Mouse (Mus musculus): ENCODE measurements around the gene Jam2. TPM values are rescaled to one million over a fixed set of nuclear protein-coding genes. Genes with fewer than 3 reads are reported as not detected.

Gene Jam2
- not detected in 2 replicates for polyA plus RNA-seq (2012)

DNA sequence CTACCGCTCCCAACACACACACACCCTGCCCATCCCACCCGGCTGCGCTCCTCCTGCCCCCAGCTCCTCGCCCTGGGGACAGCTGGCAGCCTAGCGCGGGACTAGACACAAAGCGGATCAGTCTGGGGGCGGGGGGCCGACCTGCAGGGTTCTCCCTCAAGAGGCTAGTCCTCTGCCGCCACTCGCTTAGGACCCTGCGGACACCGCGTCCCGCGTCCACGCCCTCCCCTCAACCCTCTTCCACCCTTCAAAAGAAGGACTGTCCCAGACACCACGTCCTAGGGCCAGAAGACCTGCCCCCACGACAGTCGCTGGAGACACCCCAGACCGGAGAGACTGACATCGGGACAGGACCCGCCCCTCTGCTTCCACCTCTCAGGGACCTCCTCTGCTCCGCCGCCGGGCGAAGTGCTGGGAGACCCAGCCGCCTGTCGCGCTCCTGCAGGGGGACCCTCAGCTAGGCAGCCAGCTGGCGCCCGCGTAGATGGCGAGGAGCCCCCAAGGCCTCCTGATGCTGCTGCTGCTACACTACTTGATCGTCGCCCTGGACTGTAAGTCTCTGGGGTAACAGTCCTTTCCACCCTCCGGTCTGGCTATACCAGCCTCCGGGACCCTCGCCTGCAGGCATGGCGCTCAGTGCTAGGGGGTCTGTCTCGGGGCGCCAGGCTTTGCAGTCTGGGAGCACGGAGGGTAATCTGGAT lies at the start of gene Jam2:
Jam2 (plus strand) TSS at position 121 of the 701 bp plus-strand sequence.
- TF ChIP-seq GATA1 (IDR thresholded peaks at IDR 0.05; ENCODE audit: low read length) = no peak

DNA sequence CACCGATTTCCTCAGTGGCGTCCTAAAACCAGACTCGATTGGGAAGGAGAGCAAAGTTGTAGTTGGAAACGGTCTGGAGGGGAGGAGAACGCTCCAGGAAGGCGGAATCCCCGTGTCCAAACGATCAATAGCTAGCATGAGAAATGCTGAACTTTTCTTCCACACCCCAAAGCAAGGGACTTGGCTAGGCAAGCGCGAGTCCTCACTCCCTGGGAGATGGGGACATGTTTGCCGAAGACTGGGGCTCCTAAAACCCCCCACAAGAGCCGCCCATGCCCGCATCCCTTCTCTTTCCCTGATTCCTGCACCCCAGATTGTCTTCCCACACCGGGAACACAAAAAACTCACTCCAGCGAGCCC lies 39.1 kb upstream of the Jam2 start:
- no peak for TF ChIP-seq GATA1 (IDR thresholded peaks at IDR 0.05; ENCODE audit: low read length)

DNA sequence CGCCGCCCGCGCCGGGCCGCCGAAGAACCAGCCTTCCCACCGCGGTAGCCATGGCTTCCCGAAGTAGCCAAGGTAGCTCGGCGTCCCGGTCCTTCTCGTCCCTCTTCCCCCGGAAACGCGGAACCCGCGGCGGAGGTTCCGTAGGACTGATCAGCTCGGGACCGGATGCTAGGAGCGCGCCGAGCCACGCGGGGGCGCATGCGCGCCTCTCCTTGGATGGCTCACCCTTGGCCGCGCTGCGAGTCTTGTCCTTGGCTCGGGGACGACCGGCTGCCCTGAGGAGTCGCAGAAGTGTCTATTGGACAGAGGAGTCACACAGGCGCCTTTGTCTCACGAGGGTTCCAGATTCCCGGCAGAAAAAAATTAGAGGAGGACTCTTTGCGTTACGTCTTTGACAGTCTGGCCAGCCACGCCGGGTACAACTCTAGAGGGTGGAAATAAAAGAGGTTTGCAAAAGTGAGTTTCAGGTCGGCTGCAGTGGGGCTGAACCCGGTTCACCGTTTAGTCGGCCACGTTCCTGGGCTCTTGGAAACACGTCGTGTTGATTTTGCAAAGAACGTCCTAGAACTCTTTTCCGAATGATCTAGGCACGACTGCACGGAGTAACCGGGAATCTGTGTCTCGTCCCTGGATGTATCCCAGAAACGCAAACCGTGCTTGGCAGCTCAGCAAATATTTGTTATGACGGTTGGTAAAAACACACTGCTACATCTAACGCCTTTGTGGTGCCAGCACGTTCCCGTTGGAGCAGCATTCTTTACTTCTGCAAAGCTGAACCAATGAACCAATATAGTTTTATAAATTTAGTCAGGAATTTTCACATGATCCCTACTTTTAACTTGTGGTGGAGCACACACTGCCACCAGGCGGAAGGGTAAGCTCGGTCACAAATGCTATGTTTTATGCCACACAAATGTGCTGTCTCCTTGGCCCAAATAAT lies 38.5 kb upstream of the Jam2 start, which contains the start of gene Mrpl39:
Mrpl39 (minus strand) TSS at position 577 of the 940 bp plus-strand sequence.
- TF ChIP-seq GATA1 (IDR thresholded peaks at IDR 0.05; ENCODE audit: low read length) = no peak

DNA sequence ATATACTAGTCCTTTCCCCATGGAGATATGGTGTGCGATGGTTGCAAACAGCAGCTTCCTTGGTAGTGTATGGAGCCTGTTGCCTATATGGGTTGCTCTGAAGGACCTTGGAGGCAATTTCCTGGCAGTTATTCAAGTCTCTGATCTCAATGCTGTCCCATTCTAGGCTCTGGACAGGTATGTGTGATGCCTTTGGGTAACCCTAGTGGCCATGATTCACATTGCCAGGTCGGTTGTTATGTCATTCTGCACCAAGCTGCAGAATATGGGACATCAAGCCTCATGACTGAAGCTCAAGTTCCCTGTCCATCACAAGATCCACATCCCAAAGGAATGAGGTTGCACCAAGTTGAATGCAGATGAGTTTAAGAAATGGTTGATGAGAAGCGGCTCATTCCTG lies 36.6 kb upstream of the Jam2 start:
- no peak for TF ChIP-seq GATA1 (IDR thresholded peaks at IDR 0.05; ENCODE audit: low read length)

DNA sequence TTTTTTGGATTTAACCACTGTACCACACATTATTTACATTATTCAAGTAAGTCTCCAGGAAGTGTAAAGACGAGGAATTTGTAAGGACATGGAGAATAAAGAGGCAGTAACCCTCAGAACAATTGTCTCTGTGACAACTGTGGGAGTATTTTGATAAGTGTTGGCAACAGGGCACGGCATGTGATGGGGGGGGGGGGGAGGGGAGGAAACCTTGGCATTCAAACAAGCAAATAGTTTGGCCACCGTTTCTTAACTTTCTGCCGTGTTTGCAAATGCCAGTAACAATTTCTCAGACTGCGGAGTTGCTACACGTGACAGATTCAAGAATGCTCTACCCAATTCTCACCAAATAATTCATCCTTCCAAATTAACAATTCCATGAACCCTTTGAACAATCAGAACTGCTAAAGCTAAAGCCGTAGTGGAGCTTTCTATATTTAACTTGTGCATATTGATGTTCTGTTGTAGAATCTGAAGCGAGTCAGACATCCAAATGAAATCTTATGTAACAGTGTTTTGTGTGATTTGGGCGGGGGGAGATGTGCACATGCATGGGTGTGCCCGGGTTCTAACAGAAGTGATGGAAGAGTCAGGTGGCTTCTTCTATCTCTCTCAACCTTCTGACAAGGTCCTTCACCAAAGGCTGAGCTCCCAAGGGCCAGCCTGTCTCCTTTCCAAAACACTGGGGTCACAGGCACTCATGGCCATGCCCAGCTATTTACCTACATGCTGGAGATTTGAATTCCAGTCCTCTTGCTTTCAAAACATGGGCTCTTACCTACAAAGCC lies 29.0 kb upstream of the Jam2 start:
- TF ChIP-seq GATA1 (IDR thresholded peaks at IDR 0.05; ENCODE audit: low read length) = no peak

DNA sequence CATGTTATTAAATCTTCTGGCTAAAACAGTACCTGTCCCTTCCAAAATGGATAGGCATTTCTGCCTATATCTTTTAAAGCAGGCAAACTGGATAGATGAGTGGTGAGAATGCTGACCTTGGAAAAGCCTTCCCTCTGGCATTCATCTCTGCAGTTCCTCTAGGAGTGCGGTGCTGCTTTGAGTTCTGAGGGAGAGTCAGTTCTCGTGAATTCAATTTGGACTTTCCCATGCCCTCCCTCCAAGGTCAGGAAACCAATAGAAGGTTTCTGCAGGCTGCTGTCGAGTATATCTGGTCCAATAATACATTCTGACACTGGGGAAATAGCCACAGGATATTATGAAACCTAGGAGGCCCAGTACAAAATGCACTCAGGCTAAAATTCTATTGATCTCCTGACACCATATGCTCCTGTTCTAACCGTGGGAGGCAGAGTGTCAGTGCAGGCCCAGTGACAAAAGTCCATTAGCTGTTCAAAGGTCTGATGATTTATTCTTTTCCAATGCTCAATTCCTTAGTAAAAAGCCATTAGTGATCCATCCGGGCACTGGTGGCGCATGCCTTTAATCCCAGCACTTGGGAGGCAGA lies 28.1 kb upstream of the Jam2 start:
- no peak for TF ChIP-seq GATA1 (IDR thresholded peaks at IDR 0.05; ENCODE audit: low read length)

DNA sequence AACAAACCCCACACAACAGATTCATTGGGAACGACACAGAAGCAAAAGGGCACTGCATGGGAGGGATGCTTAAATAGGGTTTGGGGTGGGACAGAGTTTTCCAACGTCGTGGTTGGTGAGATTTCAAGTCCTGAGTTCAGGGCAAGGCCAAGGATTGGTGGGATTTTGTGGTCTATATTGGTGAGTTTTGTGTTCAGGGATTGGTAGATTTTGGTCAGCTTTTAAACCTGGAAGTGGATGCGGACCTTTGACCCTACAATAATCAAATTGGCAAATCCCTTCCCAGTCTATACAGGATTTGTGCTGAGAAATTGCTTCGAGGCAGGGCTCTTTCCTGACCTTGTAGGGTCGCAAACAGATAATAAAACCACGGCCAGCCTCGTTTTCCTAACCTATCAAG lies 6.0 kb upstream of the Jam2 start:
- TF ChIP-seq GATA1 (IDR thresholded peaks at IDR 0.05; ENCODE audit: low read length) = no peak

DNA sequence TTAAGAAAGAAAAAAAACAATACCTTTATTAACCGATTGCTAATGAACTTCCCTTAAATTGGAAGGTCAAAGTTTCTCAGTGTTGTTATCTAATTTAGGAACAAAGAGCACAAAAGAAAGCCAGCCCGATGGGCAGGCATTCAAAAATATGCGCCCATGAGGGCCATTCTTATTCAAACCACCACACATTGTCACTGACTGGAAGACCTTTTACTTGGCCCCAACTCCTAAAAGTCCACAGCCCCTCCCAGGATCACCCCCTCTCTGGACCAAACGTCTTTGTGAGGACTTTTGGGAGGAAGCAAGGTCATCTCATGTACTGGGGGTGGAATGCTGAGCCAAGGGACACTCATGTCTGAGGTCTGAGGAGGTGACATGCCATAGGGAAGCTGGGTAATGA lies 4.7 kb upstream of the Jam2 start:
- TF ChIP-seq GATA1 (IDR thresholded peaks at IDR 0.05; ENCODE audit: low read length) = no peak

DNA sequence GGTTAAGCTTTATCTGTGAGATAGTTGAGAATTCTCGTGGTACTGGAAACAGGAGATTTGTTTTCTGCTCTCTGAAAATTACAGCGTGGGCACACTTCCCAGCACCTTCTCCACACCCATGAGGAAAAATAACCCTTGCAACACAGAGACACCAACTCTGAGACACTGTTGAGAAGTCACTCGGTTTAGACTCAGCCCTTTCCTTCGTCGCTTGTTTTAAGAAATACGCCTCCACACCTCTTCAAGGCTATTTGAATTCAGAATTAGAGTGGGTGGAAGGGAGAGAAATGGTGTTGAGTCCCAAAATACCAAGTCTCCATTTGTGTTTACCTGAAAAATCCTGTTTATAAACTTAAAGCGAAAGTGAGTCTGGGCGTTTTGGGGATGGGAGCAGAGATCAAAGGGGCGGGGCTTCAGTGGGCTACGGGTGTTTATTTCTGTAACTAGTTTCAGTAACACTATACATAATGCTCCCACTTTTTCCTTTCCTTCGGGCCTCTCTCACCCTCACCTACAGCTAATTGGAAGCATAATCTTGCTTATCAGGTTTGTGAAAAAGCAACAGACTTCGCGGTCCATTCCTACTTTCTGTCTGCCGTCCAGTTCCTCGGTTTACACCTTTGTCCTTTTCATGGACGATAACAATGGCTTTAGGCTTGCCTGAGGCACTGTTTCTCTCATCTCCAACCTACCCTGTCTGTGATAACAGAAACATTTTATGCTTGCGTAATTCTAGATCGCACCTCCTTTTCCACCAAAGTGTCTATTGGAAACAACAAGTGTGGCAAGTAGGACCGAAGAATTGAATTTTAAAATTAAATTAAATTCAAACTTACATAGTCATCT lies 4.1 kb upstream of the Jam2 start:
- TF ChIP-seq GATA1 (IDR thresholded peaks at IDR 0.05; ENCODE audit: low read length) = no peak

DNA sequence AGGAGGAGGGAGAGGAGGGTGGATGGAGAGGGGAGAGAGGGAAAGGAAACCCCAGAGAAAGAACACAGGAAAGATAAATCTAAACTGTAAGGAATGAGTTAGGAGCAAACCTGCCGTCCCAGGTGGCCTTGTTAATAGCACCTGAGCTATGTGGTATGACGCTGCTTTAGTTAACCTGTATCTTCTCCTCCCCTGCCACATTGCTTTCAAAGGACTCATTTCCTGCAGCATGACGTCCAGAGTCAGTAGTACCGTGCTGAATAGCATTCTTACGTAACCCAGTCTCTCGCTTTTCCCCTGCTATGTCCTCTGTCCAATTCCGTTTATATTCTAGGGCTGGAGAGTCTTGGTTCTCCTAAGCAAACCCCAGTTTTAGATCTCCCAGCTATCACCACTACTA lies 3.0 kb upstream of the Jam2 start:
- no peak for TF ChIP-seq GATA1 (IDR thresholded peaks at IDR 0.05; ENCODE audit: low read length)

DNA sequence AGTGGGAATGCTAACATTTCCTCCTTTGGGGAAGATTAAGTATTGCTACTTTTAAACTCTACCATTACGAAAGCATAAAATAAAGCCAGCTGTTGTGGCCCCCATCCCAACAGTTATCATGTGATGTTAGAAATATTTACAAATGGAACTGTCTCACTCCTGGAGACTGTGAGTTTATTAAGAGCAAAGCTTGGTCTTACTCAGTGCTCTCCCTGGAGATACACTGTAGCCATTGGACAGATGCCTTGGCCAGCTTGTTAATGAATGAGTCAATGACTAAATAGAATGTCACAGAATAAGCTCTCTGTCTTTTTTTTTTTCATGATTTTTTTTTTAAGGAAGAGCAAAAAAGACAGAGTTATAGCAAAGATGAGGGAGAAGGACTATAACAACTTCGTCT lies 2.5 kb upstream of the Jam2 start:
- no peak for TF ChIP-seq GATA1 (IDR thresholded peaks at IDR 0.05; ENCODE audit: low read length)

DNA sequence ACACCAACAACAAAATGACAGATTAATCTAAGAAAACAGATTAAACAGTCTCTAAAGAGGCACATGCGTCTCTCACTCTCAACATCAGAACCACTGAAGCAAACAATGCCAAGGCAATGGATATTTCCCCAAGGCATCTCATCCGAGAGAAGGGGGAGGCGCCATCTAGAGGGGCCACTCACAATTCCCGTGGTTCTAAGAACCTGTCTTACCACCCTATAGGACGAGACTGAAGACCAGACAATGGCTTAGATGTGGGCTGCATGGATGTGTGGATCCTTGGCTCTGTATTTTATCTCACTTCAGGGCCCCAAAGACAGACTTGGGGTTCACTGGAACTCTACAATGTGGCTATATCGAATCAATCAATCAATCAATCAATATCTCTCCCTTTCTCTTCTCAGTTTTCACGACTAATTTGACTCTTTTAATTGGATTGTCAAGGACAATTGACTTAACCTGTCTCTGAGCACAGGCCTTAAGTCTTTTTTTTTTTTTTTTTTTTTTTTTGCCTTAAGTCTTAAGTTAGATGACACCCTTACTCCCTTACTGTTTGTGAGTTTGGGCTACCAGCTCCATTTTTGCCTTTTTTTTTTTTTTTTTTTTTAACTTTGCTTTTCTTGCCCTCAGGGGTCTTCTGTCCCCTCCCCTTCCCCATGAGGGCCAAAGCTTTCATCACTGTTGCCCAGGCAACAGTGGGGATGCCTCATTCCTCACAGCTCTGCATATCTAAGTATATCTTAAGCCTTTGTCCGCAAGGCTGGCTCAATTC lies 1.2 kb upstream of the Jam2 start:
- TF ChIP-seq GATA1 (IDR thresholded peaks at IDR 0.05; ENCODE audit: low read length) = no peak

DNA sequence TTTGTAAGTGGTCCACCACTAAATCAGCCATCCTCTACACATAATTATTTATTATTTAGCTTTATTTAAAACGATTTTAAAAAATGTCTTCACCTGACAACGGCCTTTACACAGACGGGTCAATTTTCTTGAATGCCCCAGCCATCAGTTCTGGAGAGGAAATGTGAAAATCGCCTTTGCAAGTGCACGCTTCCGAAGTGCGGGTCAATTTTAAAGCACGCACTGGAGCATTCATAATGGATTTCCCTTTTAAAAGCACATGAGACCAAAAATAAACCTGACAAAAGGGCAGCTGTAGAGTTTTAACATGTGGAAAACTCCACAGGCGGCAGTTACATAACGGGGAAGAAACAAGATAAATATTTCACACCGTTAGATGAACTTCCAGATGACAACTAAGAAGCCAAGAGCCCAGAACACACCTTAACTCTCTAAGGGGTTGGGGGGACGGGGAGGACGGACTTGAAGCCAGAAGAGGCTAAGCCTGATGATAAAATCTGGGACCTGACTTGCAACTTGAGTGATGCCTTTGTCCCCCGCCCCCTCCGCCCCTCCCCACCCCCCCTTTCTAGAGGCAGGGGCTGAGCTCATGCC lies 558 bp upstream of the Jam2 start:
- no peak for TF ChIP-seq GATA1 (IDR thresholded peaks at IDR 0.05; ENCODE audit: low read length)
